In genomic region chr11:53252186-53253119, GRCm38 (mm10) we compare ENCODE assay signal across 14 mouse cellular contexts. TPM values are rescaled to one million over a fixed set of nuclear protein-coding genes. Genes with fewer than 3 reads are reported as not detected.
A peak's percentile ranks its signal among the peaks of the same experiment; 100 is the strongest.
DNase-seq lines count a peak whose midpoint lies in the region; ATAC-seq lines count a peak whose summit lies in the region.
"Had no signal": no experiment of that assay in that cellular context is flagged by ENCODE, and none has a peak within 500 bp of the region (broad histone marks: within the 10 kb centered on the region; RNA-seq: fewer than 3 reads in every experiment).

No protein-coding gene starts in this region.

- no peak overlapping the region for H3K9ac ChIP-seq in hindbrain, embryonic 11.5 days (ENCODE audit: low read depth, low read length)
- 0 out of 2 replicates have a peak overlapping the region, but pooled peaks have one; percentile 28 for H3K9ac ChIP-seq in midbrain, embryonic 13.5 days (replicated peaks)

- 68% methylated on average over 12 of the region's 12 CpGs for WGBS in hindbrain, embryonic 11.5 days
- WGBS in midbrain, embryonic 13.5 days: 70% methylated on average over 12 of the region's 12 CpGs

- H3K27ac ChIP-seq in hindbrain, embryonic 11.5 days (ENCODE audit: low read depth, low read length): peak overlapping the region; percentile 72
- peak overlapping the region; percentile 65 for H3K27ac ChIP-seq in midbrain, embryonic 13.5 days

- intact Hi-C loops in left cerebral cortex, postnatal 4 days (cut with DNase I): loop anchor here (10.0 kb wide), 2 partner anchors 488 to 738 kb away; partner anchors contain the start of gene Fstl4
- intact Hi-C loops in left cerebral cortex, postnatal 36 days (cut with DNase I): loop anchor here (10.0 kb wide), 1 partner anchor 488 kb away; the partner anchor contains the start of gene Fstl4

- no peak overlapping the region for H3K4me3 ChIP-seq in hindbrain, embryonic 11.5 days (ENCODE audit: low read depth, low read length)
- no peak overlapping the region for H3K4me3 ChIP-seq in midbrain, embryonic 13.5 days (replicated peaks)
- H3K4me3 ChIP-seq: myocyte had no signal

- peak; percentile 51 for DNase-seq in left cerebral cortex, postnatal 4 days
- DNase-seq in left cerebral cortex, postnatal 36 days (ENCODE audit: low spot score in 2 of 2): no peak
- peak; percentile 47 for DNase-seq in hindbrain, embryonic 11.5 days (ENCODE audit: low spot score)
- DNase-seq in retina, postnatal 1 day: peak; percentile 65
- DNase-seq in layer of hippocampus, postnatal 25 days (ENCODE audit: extremely low spot score in 1 of 2, low spot score in 1 of 2): no peak
- DNase-seq in B cell, adult 2 months: no peak
- no peak for DNase-seq in cerebellum, postnatal 25 days
- DNase-seq: heart, adult 18-20 months; kidney, postnatal 14 days; liver; lung, postnatal 14 days had no signal

- peak; percentile 79 for ATAC-seq in hindbrain, embryonic 11.5 days (ENCODE audit: low FRiP score)
- ATAC-seq in midbrain, embryonic 13.5 days: peak; percentile 79

- no peaks in the 10 kb centered on the region for H3K36me3 ChIP-seq in hindbrain, embryonic 11.5 days (ENCODE audit: control insufficient read depth, insufficient read depth, low read length)
- no peaks in the 10 kb centered on the region for H3K36me3 ChIP-seq in midbrain, embryonic 13.5 days

- no peak overlapping the region for H3K4me2 ChIP-seq in hindbrain, embryonic 11.5 days (replicated peaks; ENCODE audit: low read depth, low read length)
- no peak overlapping the region for H3K4me2 ChIP-seq in midbrain, embryonic 13.5 days (replicated peaks)

- no peaks in the 10 kb centered on the region for H3K4me1 ChIP-seq in hindbrain, embryonic 11.5 days (replicated peaks; ENCODE audit: control insufficient read depth, insufficient read depth, low read length)
- peaks cover 8% of the 10 kb centered on the region for H3K4me1 ChIP-seq in midbrain, embryonic 13.5 days (replicated peaks)

- H3K27me3 ChIP-seq in hindbrain, embryonic 11.5 days (ENCODE audit: control insufficient read depth, insufficient read depth, low read length): no peaks in the 10 kb centered on the region
- H3K27me3 ChIP-seq in midbrain, embryonic 13.5 days: no peaks in the 10 kb centered on the region

- no peaks in the 10 kb centered on the region for H3K9me3 ChIP-seq in hindbrain, embryonic 11.5 days (ENCODE audit: control insufficient read depth, low read length)
- peaks cover 4% of the 10 kb centered on the region; the same call in 1 of the 2 replicates for H3K9me3 ChIP-seq in midbrain, embryonic 13.5 days
- H3K9me3 ChIP-seq: G1E had no signal

RNA-seq across cellular contexts. Expression of gene Hspa4, which starts 47.8 kb away (rescaled TPM):
- total RNA-seq in left cerebral cortex, postnatal 4 days (2021): 100 to 1,000 TPM; 164 to 170 TPM
- 100 to 1,000 TPM; 163 to 181 TPM for total RNA-seq in left cerebral cortex, postnatal 36 days (2021)
- polyA plus RNA-seq in hindbrain, embryonic 11.5 days (2014; fragmentation: Nextera tagmentation; extraction: Ambion mirVana): 112 and 115 TPM in 2 replicates
- polyA plus RNA-seq in midbrain, embryonic 13.5 days (2015; fragmentation: Nextera tagmentation; extraction: Ambion mirVana): 57.0 and 58.7 TPM in 2 replicates
- 100 to 1,000 TPM; 173 to 178 TPM for total RNA-seq in layer of hippocampus, postnatal 25 days (2021)

Comparison
In these comparisons a context has a peak if more than half of its experiments do, and no peak if none do; other contexts are left out.
1. DNase-seq: peak in left cerebral cortex, postnatal 4 days (single experiment), hindbrain, embryonic 11.5 days (single experiment) and retina, postnatal 1 day (single experiment); none in left cerebral cortex, postnatal 36 days (0 of 2), layer of hippocampus, postnatal 25 days (0 of 2), B cell, adult 2 months (0 of 2) and cerebellum, postnatal 25 days (0 of 2).